Comparison of ENCODE assay signal across 14 mouse cellular contexts in genomic region chr7:114199428-114200110, GRCm38 (mm10). TPM values are rescaled to one million over a fixed set of nuclear protein-coding genes. Genes with fewer than 3 reads are reported as not detected.
DNase-seq lines count a peak whose midpoint lies in the region; ATAC-seq lines count a peak whose summit lies in the region.
"Had no signal": no experiment of that assay in that cellular context is flagged by ENCODE, and none has a peak within 500 bp of the region (broad histone marks: within the 10 kb centered on the region; RNA-seq: fewer than 3 reads in every experiment).

No protein-coding gene starts in this region.

- H3K4me3 ChIP-seq in lung, embryonic 16.5 days (ENCODE audit: low read length): no peak overlapping the region
- H3K4me3 ChIP-seq: embryonic facial prominence, embryonic 12.5 days had no signal

- no peaks in the 10 kb centered on the region for H3K9me3 ChIP-seq in lung, embryonic 16.5 days (ENCODE audit: control insufficient read depth, low read length)
- H3K9me3 ChIP-seq: embryonic facial prominence, embryonic 12.5 days had no signal

- H3K9ac ChIP-seq in lung, embryonic 16.5 days (ENCODE audit: low read length): no peak overlapping the region
- H3K9ac ChIP-seq: embryonic facial prominence, embryonic 12.5 days; hindbrain, embryonic 14.5 days had no signal

- peak overlapping the region; percentile 30; the same call in 1 of the 2 replicates for H3K27ac ChIP-seq in lung, embryonic 16.5 days (ENCODE audit: low read length)
- H3K27ac ChIP-seq: embryonic facial prominence, embryonic 12.5 days; hindbrain, embryonic 14.5 days had no signal

- intact Hi-C loops in heart, postnatal 36 days (cut with DNase I): loop anchor here (5.0 kb wide), 1 partner anchor 82 kb away; the partner anchor contains the start of gene Rras2

- H3K27me3 ChIP-seq in lung, embryonic 16.5 days (ENCODE audit: control insufficient read depth, insufficient read depth, low read depth, low read length): no peaks in the 10 kb centered on the region
- H3K27me3 ChIP-seq: embryonic facial prominence, embryonic 12.5 days had no signal

- peak; percentile 42 to 47 for DNase-seq in heart, adult 18-20 months
- no peak for DNase-seq in heart, postnatal 36 days
- no peak for DNase-seq in lung, postnatal 10 days
- DNase-seq in heart, postnatal 4 days: peak; percentile 27
- DNase-seq in spleen, adult 12 weeks (ENCODE audit: low spot score): no peak
- DNase-seq in layer of hippocampus, adult 18-20 months (ENCODE audit: low spot score in 2 of 2): no peak
- DNase-seq: cerebellum, postnatal 25 days; gastrocnemius, postnatal 10 days; kidney, postnatal 10 days; lung, postnatal 14 days; midbrain, embryonic 14.5 days had no signal

- 29% methylated on average over 3 of the region's 3 CpGs for WGBS in lung, embryonic 16.5 days

- peaks cover 39% of the 10 kb centered on the region for H3K4me1 ChIP-seq in lung, embryonic 16.5 days (replicated peaks; ENCODE audit: control insufficient read depth, insufficient read depth, low read length)
- H3K4me1 ChIP-seq: embryonic facial prominence, embryonic 12.5 days had no signal

- no peak overlapping the region for H3K4me2 ChIP-seq in lung, embryonic 16.5 days (ENCODE audit: low read depth, low read length)
- H3K4me2 ChIP-seq: embryonic facial prominence, embryonic 12.5 days; hindbrain, embryonic 14.5 days had no signal

- ATAC-seq in lung, embryonic 16.5 days (ENCODE audit: low read depth): peak; percentile 48

- H3K36me3 ChIP-seq in lung, embryonic 16.5 days (ENCODE audit: control insufficient read depth, insufficient read depth, low read length): no peaks in the 10 kb centered on the region
- H3K36me3 ChIP-seq: embryonic facial prominence, embryonic 12.5 days had no signal

RNA-seq across cellular contexts. Expression of gene Copb1, which starts 54.9 kb away (rescaled TPM):
- total RNA-seq in heart, adult 18-20 months (2021): 10 to 100 TPM; 42.4 to 44.1 TPM
- 10 to 100 TPM; 43.7 to 44.1 TPM for total RNA-seq in heart, postnatal 36 days (2021)
- polyA plus RNA-seq in lung, embryonic 16.5 days (2015; fragmentation: Nextera tagmentation; extraction: Ambion mirVana): 123 and 126 TPM in 2 replicates
- total RNA-seq in heart, postnatal 4 days (2021): 10 to 100 TPM; 73.4 to 73.9 TPM
- total RNA-seq in layer of hippocampus, adult 18-20 months (2021): 10 to 100 TPM; 58.1 to 61.2 TPM

Comparison
In these comparisons a context has a peak if more than half of its experiments do, and no peak if none do; other contexts are left out.
1. DNase-seq: peak in heart, adult 18-20 months (2 of 2) and heart, postnatal 4 days (single experiment); none in heart, postnatal 36 days (0 of 2), lung, postnatal 10 days (single experiment), spleen, adult 12 weeks (single experiment) and layer of hippocampus, adult 18-20 months (0 of 2).